Mouse (Mus musculus): ENCODE results near the gene Mov10l1.

Mov10l1 gene

GRCm38 (mm10) chr15:89007781-89008180 lies 25.1 kb downstream of the Mov10l1 start:
- no peak for DNase-seq (ENCODE audit: low spot score in 2 of 2)

- DNase-seq (ENCODE audit: low spot score in 2 of 2): no peak
Measured at GRCm38 (mm10) chr15:89016722-89017121, 34.0 kb downstream of the Mov10l1 start.

GRCm38 (mm10) chr15:89020085-89020484 lies 37.4 kb downstream of the Mov10l1 start:
- DNase-seq (ENCODE audit: low spot score in 2 of 2): no peak

GRCm38 (mm10) chr15:89020492-89020891 lies 37.8 kb downstream of the Mov10l1 start:
- no peak for DNase-seq (ENCODE audit: low spot score in 2 of 2)

- DNase-seq (ENCODE audit: low spot score in 2 of 2): no peak
Measured at GRCm38 (mm10) chr15:89044381-89044780, 61.7 kb downstream of the Mov10l1 start.

GRCm38 (mm10) chr15:89046356-89046755 lies 63.6 kb downstream of the Mov10l1 start:
- no peak for DNase-seq (ENCODE audit: low spot score in 2 of 2)

- peak in 1 of 2 experiments; percentile 11 for DNase-seq (ENCODE audit: low spot score in 2 of 2)
Measured at GRCm38 (mm10) chr15:89054666-89055065, 72.0 kb downstream of the Mov10l1 start.

GRCm38 (mm10) chr15:89058736-89059135 lies 76.0 kb downstream of the Mov10l1 start:
- DNase-seq (ENCODE audit: low spot score in 2 of 2): no peak

- DNase-seq (ENCODE audit: low spot score in 2 of 2): no peak
Measured at GRCm38 (mm10) chr15:89059161-89059931, 76.6 kb downstream of the Mov10l1 start, which contains the start of gene Panx2. TSS of gene Panx2 (plus strand) at chr15:89059734.

GRCm38 (mm10) chr15:89060032-89060681 lies 77.4 kb downstream of the Mov10l1 start:
- no peak for DNase-seq (ENCODE audit: low spot score in 2 of 2)

- DNase-seq (ENCODE audit: low spot score in 2 of 2): peak in 1 of 2 experiments; percentile 10
Measured at GRCm38 (mm10) chr15:89060811-89061460, 78.2 kb downstream of the Mov10l1 start.

GRCm38 (mm10) chr15:89061761-89062517 lies 79.2 kb downstream of the Mov10l1 start:
- DNase-seq (ENCODE audit: low spot score in 2 of 2): peak in 1 of 2 experiments; percentile 15

GRCm38 (mm10) chr15:89062518-89062910 lies 79.8 kb downstream of the Mov10l1 start:
- DNase-seq (ENCODE audit: low spot score in 2 of 2): peak in 1 of 2 experiments; percentile 11

- DNase-seq (ENCODE audit: low spot score in 2 of 2): peak in 1 of 2 experiments; percentile 12
Measured at GRCm38 (mm10) chr15:89063001-89063400, 80.3 kb downstream of the Mov10l1 start.

- peak in 1 of 2 experiments; percentile 17 for DNase-seq (ENCODE audit: low spot score in 2 of 2)
Measured at GRCm38 (mm10) chr15:89063536-89063935, 80.8 kb downstream of the Mov10l1 start.

GRCm38 (mm10) chr15:89064891-89065290 lies 82.2 kb downstream of the Mov10l1 start:
- DNase-seq (ENCODE audit: low spot score in 2 of 2): peak in 1 of 2 experiments; percentile 16

- no peak for DNase-seq (ENCODE audit: low spot score in 2 of 2)
Measured at GRCm38 (mm10) chr15:89067609-89068008, 84.9 kb downstream of the Mov10l1 start.

- DNase-seq (ENCODE audit: low spot score in 2 of 2): no peak
Measured at GRCm38 (mm10) chr15:89068226-89068625, 85.5 kb downstream of the Mov10l1 start.

- no peak for DNase-seq (ENCODE audit: low spot score in 2 of 2)
Measured at GRCm38 (mm10) chr15:89069336-89069840, 86.7 kb downstream of the Mov10l1 start.

- DNase-seq (ENCODE audit: low spot score in 2 of 2): no peak
Measured at GRCm38 (mm10) chr15:89070606-89071005, 87.9 kb downstream of the Mov10l1 start.

- no peak for DNase-seq (ENCODE audit: low spot score in 2 of 2)
Measured at GRCm38 (mm10) chr15:89073993-89074603, 91.4 kb downstream of the Mov10l1 start.

All from cerebellum, postnatal 4 days (tissue).